Mouse (Mus musculus): Measurements from ENCODE around the gene Krt10. TPM values are rescaled to one million over a fixed set of nuclear protein-coding genes. Genes with fewer than 3 reads are reported as not detected.

The Krt10 gene
- total and polyA plus RNA-seq, 3 experiments: not detected

DNA sequence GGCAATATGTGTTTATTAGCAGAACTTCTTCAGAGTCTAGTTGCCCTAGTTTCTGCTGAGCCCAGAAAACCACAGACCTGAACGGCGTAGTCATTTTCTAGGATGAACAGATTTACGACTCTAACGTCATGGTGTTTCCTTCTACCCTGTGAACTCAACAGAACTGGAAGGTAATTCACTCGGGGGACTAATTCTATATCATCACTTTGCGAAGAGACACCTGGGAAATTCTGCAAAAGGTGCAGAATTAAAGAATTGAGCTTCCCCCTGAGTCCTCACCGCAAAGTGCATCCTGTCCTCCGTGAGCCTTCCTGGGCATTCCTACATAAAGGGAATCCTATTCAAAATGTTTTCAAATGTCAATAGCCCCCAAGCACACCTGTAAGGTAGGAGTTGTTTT lies 27.7 kb downstream of the Krt10 start:
- H3K4me1 ChIP-seq (ENCODE audit: control insufficient read depth in 1 of 2, insufficient read depth in 2 of 2, low read length in 2 of 2): no peaks in the 10 kb centered on the region
- no peaks in the 10 kb centered on the region; a peak in 1 of 4 replicates for H3K36me3 ChIP-seq (ENCODE audit: control insufficient read depth in 1 of 2, insufficient read depth in 2 of 2, low read length in 2 of 2)
- H3K9me3 ChIP-seq (replicated peaks; ENCODE audit: insufficient read depth, low read length): no peaks in the 10 kb centered on the region
- no peak for TF ChIP-seq MAX (IDR thresholded peaks at IDR 0.05; ENCODE audit: low read length)
- TF ChIP-seq MEF2A (IDR thresholded peaks at IDR 0.05; ENCODE audit: extremely low read depth, insufficient replicate concordance, low read depth, low read length, poor library complexity, severe bottlenecking): no peak
- no peak for TF ChIP-seq TAL1 (IDR thresholded peaks at IDR 0.05; ENCODE audit: low read length)
- no peak for TF ChIP-seq POLR2AphosphoS5 (IDR thresholded peaks at IDR 0.05; ENCODE audit: borderline replicate concordance, low read depth, low read length)
- TF ChIP-seq ZMIZ1 (IDR thresholded peaks at IDR 0.05; ENCODE audit: low read depth, low read length): no peak
- TF ChIP-seq EP300 (IDR thresholded peaks at IDR 0.05; ENCODE audit: low read depth in 1 of 2, low read length in 2 of 2): no peak
- TF ChIP-seq TCF12 (IDR thresholded peaks at IDR 0.05; ENCODE audit: low read depth, low read length): no peak
- no peak for TF ChIP-seq SMC3 (IDR thresholded peaks at IDR 0.05; ENCODE audit: low read depth, low read length)
- no peak overlapping the region for H3K9ac ChIP-seq (ENCODE audit: control insufficient read depth, low read depth, low read length, poor library complexity, severe bottlenecking)
- DNase-seq (ENCODE audit: low read depth, low spot score): no peak
- no peak overlapping the region for H3K4me3 ChIP-seq (ENCODE audit: control insufficient read depth in 1 of 2, insufficient read depth in 1 of 2, low read depth in 2 of 2, low read length in 2 of 2)
- no peaks in the 10 kb centered on the region for H3K79me2 ChIP-seq (ENCODE audit: control insufficient read depth, insufficient read depth, low read length, poor library complexity)
- H3K27ac ChIP-seq (ENCODE audit: control insufficient read depth, low read depth, low read length): no peak overlapping the region
- H3K27me3 ChIP-seq (ENCODE audit: control insufficient read depth in 1 of 2, insufficient read depth in 2 of 2, low read length in 2 of 2): peaks cover 4 to 7% of the 10 kb centered on the region in 2 experiments; a peak in 3 of 4 replicates

DNA sequence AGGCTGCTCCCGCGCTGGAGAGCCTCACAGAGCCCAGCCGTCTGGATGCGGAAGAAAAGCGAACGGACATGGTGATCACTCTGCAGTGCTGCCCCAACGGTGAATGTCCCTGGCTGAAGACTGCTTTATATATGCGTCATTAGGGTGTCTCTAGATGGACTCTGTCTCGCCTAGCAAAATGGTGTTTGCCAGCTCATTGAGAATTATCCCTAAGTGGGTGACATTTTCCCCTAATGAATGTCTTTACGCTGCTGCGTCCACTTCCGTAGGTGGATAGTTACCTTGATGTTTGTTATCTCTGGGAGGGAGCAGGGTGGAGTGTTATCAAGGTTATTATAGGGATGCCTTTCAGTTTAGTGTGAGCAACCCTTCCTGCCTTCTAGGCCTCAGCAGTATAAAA lies 38.2 kb downstream of the Krt10 start, which contains the start of gene Krt27:
Gene Krt27, minus strand, starts transcription at position 101 of the 400 bp plus-strand sequence.
- Histone ChIP-seq H3K9me3 (replicated peaks; ENCODE audit: insufficient read depth, low read length) (no peaks in the 10 kb centered on the region), H3K27me3 (ENCODE audit: control insufficient read depth in 1 of 2, insufficient read depth in 2 of 2, low read length in 2 of 2) (peaks cover 2 to 4% of the 10 kb centered on the region in 2 experiments), H3K4me3 (ENCODE audit: control insufficient read depth in 1 of 2, insufficient read depth in 1 of 2, low read depth in 2 of 2, low read length in 2 of 2) (no peak within 1 kb of the TSS), H3K9ac (ENCODE audit: control insufficient read depth, low read depth, low read length, poor library complexity, severe bottlenecking) (no peak within 1 kb of the TSS), H3K27ac (ENCODE audit: control insufficient read depth, low read depth, low read length) (no peak within 1 kb of the TSS), H3K36me3 (ENCODE audit: control insufficient read depth in 1 of 2, insufficient read depth in 2 of 2, low read length in 2 of 2) (no peaks in the 10 kb centered on the region), H3K4me1 (ENCODE audit: control insufficient read depth in 1 of 2, insufficient read depth in 2 of 2, low read length in 2 of 2) (no peaks in the 10 kb centered on the region), H3K79me2 (ENCODE audit: control insufficient read depth, insufficient read depth, low read length, poor library complexity) (no peaks in the 10 kb centered on the region)
- no peak for DNase-seq (ENCODE audit: low read depth, low spot score)
- TF ChIP-seq CTCF (IDR thresholded peaks at IDR 0.05 in 2 of 3, conservative IDR thresholded peaks at IDR 0.05 in 1 of 3; ENCODE audit: control insufficient read depth in 1 of 3, insufficient read depth in 1 of 3, low read depth in 2 of 3, low read length in 3 of 3, poor library complexity in 1 of 3, severe bottlenecking in 1 of 3): no peak

DNA sequence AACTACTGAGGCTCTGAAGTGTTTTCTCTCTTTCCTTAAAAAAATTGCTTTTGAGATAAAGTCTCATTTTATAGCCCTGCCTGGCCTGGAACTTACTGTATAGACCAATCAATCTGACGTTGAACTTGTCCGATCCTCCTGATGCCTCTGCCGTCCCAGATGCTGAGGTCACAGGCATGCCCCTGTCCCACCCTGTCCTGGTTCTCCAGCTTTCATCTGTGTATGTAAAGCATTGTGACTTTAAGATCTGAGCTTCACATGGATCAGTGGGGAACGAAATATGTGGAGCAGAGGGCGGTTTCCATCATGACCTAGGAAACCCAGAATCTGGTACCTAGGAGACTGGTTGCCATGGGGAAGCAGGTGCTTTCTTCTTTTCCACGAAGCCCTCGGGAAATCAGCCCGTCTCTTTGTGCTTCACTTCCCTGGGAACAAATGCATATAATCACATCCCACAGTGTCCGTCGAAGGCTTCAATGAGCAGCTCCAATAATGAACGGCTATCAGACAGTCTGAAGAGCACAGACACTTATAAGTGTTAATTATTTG lies 49.8 kb downstream of the Krt10 start:
- H3K9me3 ChIP-seq (replicated peaks; ENCODE audit: insufficient read depth, low read length): no peaks in the 10 kb centered on the region
- peaks cover 2 to 9% of the 10 kb centered on the region in 2 experiments; a peak in 3 of 4 replicates for H3K27me3 ChIP-seq (ENCODE audit: control insufficient read depth in 1 of 2, insufficient read depth in 2 of 2, low read length in 2 of 2)
- H3K4me1 ChIP-seq (ENCODE audit: control insufficient read depth in 1 of 2, insufficient read depth in 2 of 2, low read length in 2 of 2): no peaks in the 10 kb centered on the region
- H3K27ac ChIP-seq (ENCODE audit: control insufficient read depth, low read depth, low read length): no peak overlapping the region
- no peaks in the 10 kb centered on the region for H3K79me2 ChIP-seq (ENCODE audit: control insufficient read depth, insufficient read depth, low read length, poor library complexity)
- H3K4me3 ChIP-seq (ENCODE audit: control insufficient read depth in 1 of 2, insufficient read depth in 1 of 2, low read depth in 2 of 2, low read length in 2 of 2): no peak overlapping the region
- TF ChIP-seq MAX (IDR thresholded peaks at IDR 0.05; ENCODE audit: low read length): no peak
- no peak for TF ChIP-seq MYC (IDR thresholded peaks at IDR 0.05; ENCODE audit: low read depth, low read length)
- no peak for TF ChIP-seq POLR2A (IDR thresholded peaks at IDR 0.05; ENCODE audit: control insufficient read depth in 1 of 2, insufficient read depth in 1 of 2, low read depth in 1 of 2, low read length in 2 of 2, poor library complexity in 1 of 2)
- TF ChIP-seq SIN3A (IDR thresholded peaks at IDR 0.05; ENCODE audit: low read length): no peak
- TF ChIP-seq MXI1 (IDR thresholded peaks at IDR 0.05; ENCODE audit: low read depth, low read length): no peak
- TF ChIP-seq ELF1 (IDR thresholded peaks at IDR 0.05; ENCODE audit: low read depth, low read length): no peak
- no peak for TF ChIP-seq RAD21 (IDR thresholded peaks at IDR 0.05; ENCODE audit: low read depth, low read length)
- no peak for TF ChIP-seq USF1 (IDR thresholded peaks at IDR 0.05; ENCODE audit: low read depth, low read length)
- no peak for TF ChIP-seq TAL1 (IDR thresholded peaks at IDR 0.05; ENCODE audit: low read length)
- no peak for TF ChIP-seq JUND (IDR thresholded peaks at IDR 0.05; ENCODE audit: low read depth, low read length)
- no peak for TF ChIP-seq RCOR1 (IDR thresholded peaks at IDR 0.05; ENCODE audit: low read depth, low read length)
- no peak for TF ChIP-seq USF2 (IDR thresholded peaks at IDR 0.05; ENCODE audit: borderline replicate concordance in 1 of 2, insufficient read depth in 1 of 2, low read depth in 1 of 2, low read length in 2 of 2)
- no peaks in the 10 kb centered on the region for H3K36me3 ChIP-seq (ENCODE audit: control insufficient read depth in 1 of 2, insufficient read depth in 2 of 2, low read length in 2 of 2)
- H3K9ac ChIP-seq (ENCODE audit: control insufficient read depth, low read depth, low read length, poor library complexity, severe bottlenecking): no peak overlapping the region
- DNase-seq (ENCODE audit: low read depth, low spot score): no peak

All from MEL (cell line).